Mouse (Mus musculus) kidney, postnatal 4 days (tissue): ENCODE results near the gene Drd1.

ENCODE experiments used
- DNase-seq, 2 experiments: peaks; one replicate each; pipeline ENCODE4 v3.0.0; 2021; ENCODE audit warnings: mixed read lengths in 2 of 2

Gene Drd1

DNA sequence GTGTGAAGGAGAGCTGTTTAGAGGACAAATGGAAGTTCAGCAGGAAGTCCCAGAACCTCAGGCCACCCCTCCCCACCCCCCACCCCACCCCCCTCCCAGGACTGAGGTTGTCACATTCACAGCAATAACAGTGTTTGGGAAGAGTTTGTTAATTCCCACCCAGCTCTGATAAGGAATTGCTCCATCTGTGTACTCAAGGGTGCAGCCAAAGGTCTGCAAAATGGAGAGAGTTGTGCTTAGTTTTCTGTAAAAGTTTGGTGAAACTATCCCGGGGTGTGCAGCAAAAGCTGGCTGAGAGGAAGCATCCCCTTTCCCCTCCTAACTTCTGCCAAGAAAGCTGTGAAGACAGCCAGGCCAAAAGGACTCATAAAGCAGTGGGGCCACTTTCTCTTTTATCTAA, 17.6 kb upstream of the Drd1 start:
- peak in 1 of 2 experiments; percentile 23 for DNase-seq

DNA sequence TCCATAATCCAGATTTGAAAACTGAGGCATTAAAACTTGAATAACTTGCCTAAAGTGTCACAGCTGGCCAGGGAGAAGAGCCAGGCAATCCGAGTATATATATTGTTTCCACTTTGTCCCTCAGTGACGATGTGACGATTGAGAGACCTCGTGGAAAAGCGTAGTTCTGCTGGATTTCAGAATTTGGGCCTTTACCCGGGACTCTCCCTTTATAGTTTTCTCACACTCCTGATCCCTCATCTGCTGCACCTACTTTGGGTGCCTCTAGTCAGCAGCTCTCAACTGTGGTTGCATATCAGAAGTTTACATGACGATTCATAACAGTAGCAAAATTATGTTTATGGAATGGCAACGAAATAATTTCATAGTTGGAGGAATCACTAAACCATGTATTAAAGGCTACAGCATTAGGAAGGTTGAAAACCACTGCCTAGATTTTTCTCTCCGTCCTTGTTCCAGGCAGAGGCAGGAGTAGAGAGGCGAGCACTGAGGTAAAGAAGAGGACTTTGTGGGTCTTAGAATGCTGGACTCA, 17.1 kb upstream of the Drd1 start:
- DNase-seq, result peak in 1 of 2 experiments; percentile 16

GRCm38 (mm10) chr13:54071606-54072331, 16.3 kb upstream of the Drd1 start, which contains the start of gene Sfxn1:
Sfxn1 (plus strand) TSS chr13:54071869.
- peak; percentile 74 to 84 for DNase-seq

DNA sequence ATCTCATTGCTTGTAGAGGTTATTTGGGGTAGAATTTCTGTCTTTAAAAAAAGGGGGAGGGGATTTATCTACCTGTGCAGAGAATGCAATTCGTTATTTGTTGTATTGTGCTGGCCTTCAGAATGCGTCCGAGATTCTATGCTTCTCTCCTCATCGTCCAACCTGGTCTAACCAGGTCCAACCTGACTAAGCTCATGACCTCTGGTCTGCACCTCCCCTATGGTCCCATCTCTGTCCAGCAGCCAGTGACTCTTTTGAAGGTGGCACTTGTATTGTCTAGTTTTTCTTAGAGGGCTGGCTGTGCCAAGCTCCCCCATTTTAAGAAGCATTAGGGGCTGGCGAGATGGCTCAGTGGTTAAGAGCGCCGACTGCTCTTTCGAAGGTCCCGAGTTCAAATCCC, 15.5 kb upstream of the Drd1 start:
- no peak for DNase-seq

GRCm38 (mm10) chr13:54067617-54068166, 12.2 kb upstream of the Drd1 start:
- DNase-seq, result no peak

- DNase-seq, result no peak
These were observed 10.7 kb upstream of the Drd1 start for GRCm38 (mm10) chr13:54066081-54066746.

DNA sequence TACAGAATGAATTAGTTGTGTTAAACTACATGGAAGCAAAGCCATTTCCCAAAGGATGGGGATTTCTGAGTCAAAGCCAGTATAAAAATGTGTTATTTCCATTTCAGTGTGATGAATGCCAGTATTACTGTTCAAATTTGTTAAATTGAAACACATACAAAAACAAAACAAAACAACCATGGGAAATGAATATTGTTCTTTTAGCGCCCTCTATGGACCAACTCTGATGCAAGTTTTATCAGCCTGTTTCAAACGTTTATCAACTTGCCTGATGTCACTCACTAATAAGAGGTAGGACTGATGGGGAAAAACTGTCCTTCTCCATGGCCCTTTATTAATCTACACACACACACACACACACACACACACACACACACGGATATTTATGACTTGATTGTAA, 7.8 kb upstream of the Drd1 start:
- DNase-seq, result no peak

DNA sequence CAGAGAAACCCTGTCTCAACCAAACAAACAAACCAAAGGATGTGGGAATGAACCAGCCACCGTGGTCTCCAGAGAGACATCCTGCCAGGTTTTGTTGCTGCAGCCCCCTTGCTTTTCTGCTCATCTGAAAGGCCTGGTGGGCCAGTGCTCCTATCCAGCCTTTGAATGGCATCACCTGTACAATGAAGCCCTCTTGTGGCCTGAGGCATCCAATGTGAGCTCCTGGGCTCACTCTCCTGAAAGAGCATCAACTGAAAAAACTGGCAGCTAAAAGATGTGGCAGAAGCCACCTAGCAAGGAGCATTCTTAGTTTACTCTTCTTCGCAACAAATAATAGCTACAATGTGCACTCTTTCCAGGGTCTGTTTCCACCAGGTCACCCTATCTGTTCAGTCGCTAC, 6.6 kb upstream of the Drd1 start:
- no peak for DNase-seq

GRCm38 (mm10) chr13:54054962-54055361, 543 bp downstream of the Drd1 start:
- peak; percentile 27 to 45 for DNase-seq

- no peak for DNase-seq
These were observed 3.9 kb downstream of the Drd1 start for GRCm38 (mm10) chr13:54051641-54052040.

- DNase-seq, result no peak
These were observed 6.7 kb downstream of the Drd1 start for GRCm38 (mm10) chr13:54048679-54049352.

DNA sequence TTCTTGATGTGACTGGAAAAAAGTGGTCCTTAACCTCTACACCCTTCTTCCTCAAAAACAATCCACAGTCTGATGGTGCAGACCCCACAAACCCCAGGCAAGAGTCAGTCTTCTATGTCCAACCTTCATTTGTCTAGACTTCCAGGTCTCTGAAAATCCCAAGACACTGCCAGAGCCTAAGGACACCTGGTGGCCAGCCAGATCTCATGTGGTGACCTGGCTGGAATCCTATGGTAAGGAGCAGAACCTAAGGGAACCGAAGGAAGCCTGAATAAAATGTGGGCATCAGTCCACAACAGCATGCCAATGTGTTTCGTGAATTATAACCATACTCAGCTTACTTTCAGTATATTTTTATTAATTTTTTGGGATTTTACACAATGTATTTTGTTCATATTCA, 15.2 kb downstream of the Drd1 start:
- DNase-seq, result no peak

- DNase-seq, result peak in 1 of 2 experiments; percentile 4
These were observed 17.6 kb downstream of the Drd1 start for GRCm38 (mm10) chr13:54037936-54038335.

GRCm38 (mm10) chr13:54035541-54035940, 20.0 kb downstream of the Drd1 start:
- DNase-seq, result peak; percentile 5 to 9

- no peak for DNase-seq
These were observed 21.9 kb downstream of the Drd1 start for GRCm38 (mm10) chr13:54033653-54034052.

GRCm38 (mm10) chr13:54027079-54027478, 28.4 kb downstream of the Drd1 start:
- no peak for DNase-seq

- DNase-seq, result no peak
These were observed 32.2 kb downstream of the Drd1 start for GRCm38 (mm10) chr13:54023311-54023710.

DNA sequence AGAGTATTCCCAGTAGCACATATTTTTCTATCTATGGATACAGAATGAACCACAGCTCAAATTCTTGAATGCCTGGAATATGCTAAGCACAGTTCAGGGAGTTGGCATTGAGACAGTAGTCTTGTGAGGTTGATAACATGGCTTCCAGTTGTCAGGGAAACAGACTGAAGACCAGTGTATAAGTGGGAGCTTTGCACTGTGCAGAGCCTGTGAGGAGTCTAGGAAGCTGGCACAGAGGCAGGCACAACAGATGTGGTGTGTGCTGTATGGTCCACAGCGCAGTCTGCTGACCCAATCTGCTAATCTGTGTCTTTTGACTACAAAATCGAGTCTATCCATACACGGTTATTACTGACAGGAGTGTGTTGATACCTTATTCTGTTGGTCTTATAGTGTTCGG, 46.8 kb downstream of the Drd1 start:
- no peak for DNase-seq
